Mouse (Mus musculus) liver, embryonic 13.5 days (tissue): ENCODE results near the gene Ndufa11. TPM values are rescaled to one million over a fixed set of nuclear protein-coding genes. Genes with fewer than 3 reads are reported as not detected.
A peak's percentile ranks its signal among the peaks of the same experiment; 100 is the strongest.

Source experiments
- ATAC-seq: fragments of 200-750 bp; cut with Nextera tagmentation; 2 replicates; pipeline ENCODE4 v1.8.0; 2017; ENCODE audit warnings: low read depth, mild to moderate bottlenecking, moderate number of reproducible peaks, moderate library complexity
- DNase-seq: peaks from one replicate; pipeline ENCODE4 v3.0.0; 2022
- H3K27ac ChIP-seq: fragments of 300-500 bp; sonication (generic); 2 replicates; pipeline ENCODE4 v1.5.1; 2015; ENCODE audit warnings: moderate library complexity, mild to moderate bottlenecking, inconsistent platforms
- H3K27me3 ChIP-seq: fragments of 300-500 bp; sonication (generic); 2 replicates; pipeline ENCODE4 v1.6.1; 2015; ENCODE audit warnings: mild to moderate bottlenecking, inconsistent platforms
- H3K36me3 ChIP-seq: fragments of 300-500 bp; sonication (generic); 2 replicates; pipeline ENCODE4 v1.6.1; 2015; ENCODE audit warnings: mild to moderate bottlenecking, inconsistent platforms
- H3K4me1 ChIP-seq: fragments of 300-500 bp; sonication (generic); replicated peaks from 2 replicates; pipeline ENCODE4 v1.6.1; 2015; ENCODE audit warnings: inconsistent platforms
- H3K4me2 ChIP-seq: fragments of 300-500 bp; sonication (generic); 2 replicates; pipeline ENCODE4 v1.6.1; 2015; ENCODE audit warnings: inconsistent platforms, mild to moderate bottlenecking, moderate library complexity
- H3K4me3 ChIP-seq: fragments of 300-500 bp; sonication (generic); replicated peaks from 2 replicates; pipeline ENCODE4 v1.5.1; 2015; ENCODE audit warnings: mild to moderate bottlenecking, inconsistent platforms
- H3K9ac ChIP-seq: fragments of 300-500 bp; sonication (generic); 2 replicates; pipeline ENCODE4 v1.6.1; 2015; ENCODE audit warnings: mild to moderate bottlenecking, inconsistent platforms
- H3K9me3 ChIP-seq: fragments of 300-500 bp; sonication (generic); replicated peaks from 2 replicates; pipeline ENCODE4 v1.6.1; 2016; ENCODE audit warnings: inconsistent platforms
- WGBS: fragments of 180-500 bp; shearing (Covaris S2); methylation state at CpG from one replicate; pipeline ENCODE4 v1.1.7; 2015; ENCODE audit not compliant: insufficient replicate concordance; 5-methylcytosine and 5-hydroxymethylcytosine counted together
- polyA plus RNA-seq: library from polyadenylated mRNA; unstranded; fragments of >200 nt; fragmentation: Nextera tagmentation; extraction: Ambion mirVana; gene quantifications from 2 replicates; pipeline ENCODE4 v1.2.1, GENCODE M21; 2015

Gene Ndufa11
- polyA plus RNA-seq, 1 experiment from 2014 or later: 268 TPM

- DNase-seq (peak; percentile 95), ATAC-seq (peak; percentile 70)
- peaks cover 8% of the 10 kb centered on the region for H3K36me3 ChIP-seq
- peak overlapping the region; percentile 78 for H3K9ac ChIP-seq
- under 1% methylated on average over 27 of the region's 28 CpGs for WGBS
- peaks cover 11% of the 10 kb centered on the region for H3K27me3 ChIP-seq
- no peaks in the 10 kb centered on the region for H3K9me3 ChIP-seq
- peak overlapping the region; percentile 62 for H3K4me3 ChIP-seq
- H3K4me2 ChIP-seq: peak overlapping the region; percentile 85
- H3K27ac ChIP-seq: peak overlapping the region; percentile 96
- peaks cover 77% of the 10 kb centered on the region for H3K4me1 ChIP-seq
Measured at GRCm38 (mm10) chr17:56761991-56762410, 44.4 kb downstream of the Ndufa11 start.

DNA sequence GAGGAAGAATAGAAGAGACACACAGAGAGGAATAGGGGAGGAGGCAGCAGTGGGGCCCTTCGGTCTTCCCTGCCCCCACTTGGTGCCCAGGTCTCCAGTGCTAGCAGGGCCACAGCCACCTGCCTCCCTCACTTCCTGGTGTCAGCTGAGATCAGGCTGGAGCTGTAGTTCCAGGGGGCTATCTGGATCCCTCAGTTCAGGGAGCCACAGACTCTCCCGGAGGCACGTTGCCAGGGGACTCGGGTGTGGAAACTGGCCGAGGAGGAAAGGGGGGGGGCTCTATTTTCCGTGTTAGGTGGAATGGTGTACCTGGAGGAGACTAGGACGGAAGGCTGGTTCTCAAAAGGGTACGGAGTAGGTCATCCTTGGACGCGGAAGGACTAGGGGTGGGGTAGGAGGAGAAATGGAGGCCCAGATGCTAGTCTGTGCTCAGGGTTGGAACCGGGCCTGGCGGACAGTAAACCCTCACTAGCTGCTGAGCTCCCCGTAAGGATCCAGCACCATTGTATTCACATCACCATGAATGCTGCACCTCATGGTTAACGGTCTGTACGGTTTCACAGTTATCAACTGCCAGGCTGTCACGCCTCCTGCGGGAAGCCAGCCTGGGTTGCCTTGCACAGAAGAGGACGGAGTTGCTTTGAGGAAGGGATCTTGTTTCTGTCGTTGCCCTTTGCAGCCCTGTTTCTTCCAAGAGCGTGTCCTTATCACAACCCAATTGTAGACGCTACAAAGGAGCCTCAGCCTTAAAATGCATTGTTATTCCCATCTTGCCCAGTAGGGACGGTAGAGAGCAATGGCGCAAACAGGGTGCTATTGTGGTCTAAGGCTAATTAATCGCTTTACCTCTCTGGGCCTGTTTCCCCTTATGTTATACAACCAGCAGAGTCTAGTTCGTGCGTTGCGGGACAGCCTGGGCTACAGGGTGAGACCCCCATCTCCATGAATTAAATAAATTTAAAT, 45.5 kb downstream of the Ndufa11 start:
- Histone ChIP-seq H3K36me3 (peaks cover 18% of the 10 kb centered on the region), H3K4me3 (peak overlapping the region; percentile 62), H3K27me3 (peaks cover 8% of the 10 kb centered on the region), H3K9ac (peak overlapping the region; percentile 78), H3K4me1 (peaks cover 66% of the 10 kb centered on the region), H3K4me2 (peak overlapping the region; percentile 85), H3K9me3 (no peaks in the 10 kb centered on the region), H3K27ac (peak overlapping the region; percentile 96)
- ATAC-seq (peak; percentile 8; the same call in 1 of the 2 replicates), DNase-seq (peak; percentile 81)
- WGBS: 19% methylated on average over 27 of the region's 27 CpGs

GRCm38 (mm10) chr17:56763741-56764250, 46.2 kb downstream of the Ndufa11 start:
- H3K9me3 ChIP-seq: no peaks in the 10 kb centered on the region
- peak overlapping the region; percentile 96 for H3K27ac ChIP-seq
- ATAC-seq (no peak), DNase-seq (no peak)
- WGBS: 53% methylated on average over 8 of the region's 8 CpGs
- H3K9ac ChIP-seq: peak overlapping the region; percentile 87
- peak overlapping the region; percentile 85 for H3K4me2 ChIP-seq
- peaks cover 26% of the 10 kb centered on the region for H3K36me3 ChIP-seq
- peak overlapping the region; percentile 78 for H3K4me3 ChIP-seq
- peaks cover 59% of the 10 kb centered on the region for H3K4me1 ChIP-seq
- H3K27me3 ChIP-seq: peaks cover 8% of the 10 kb centered on the region

DNA sequence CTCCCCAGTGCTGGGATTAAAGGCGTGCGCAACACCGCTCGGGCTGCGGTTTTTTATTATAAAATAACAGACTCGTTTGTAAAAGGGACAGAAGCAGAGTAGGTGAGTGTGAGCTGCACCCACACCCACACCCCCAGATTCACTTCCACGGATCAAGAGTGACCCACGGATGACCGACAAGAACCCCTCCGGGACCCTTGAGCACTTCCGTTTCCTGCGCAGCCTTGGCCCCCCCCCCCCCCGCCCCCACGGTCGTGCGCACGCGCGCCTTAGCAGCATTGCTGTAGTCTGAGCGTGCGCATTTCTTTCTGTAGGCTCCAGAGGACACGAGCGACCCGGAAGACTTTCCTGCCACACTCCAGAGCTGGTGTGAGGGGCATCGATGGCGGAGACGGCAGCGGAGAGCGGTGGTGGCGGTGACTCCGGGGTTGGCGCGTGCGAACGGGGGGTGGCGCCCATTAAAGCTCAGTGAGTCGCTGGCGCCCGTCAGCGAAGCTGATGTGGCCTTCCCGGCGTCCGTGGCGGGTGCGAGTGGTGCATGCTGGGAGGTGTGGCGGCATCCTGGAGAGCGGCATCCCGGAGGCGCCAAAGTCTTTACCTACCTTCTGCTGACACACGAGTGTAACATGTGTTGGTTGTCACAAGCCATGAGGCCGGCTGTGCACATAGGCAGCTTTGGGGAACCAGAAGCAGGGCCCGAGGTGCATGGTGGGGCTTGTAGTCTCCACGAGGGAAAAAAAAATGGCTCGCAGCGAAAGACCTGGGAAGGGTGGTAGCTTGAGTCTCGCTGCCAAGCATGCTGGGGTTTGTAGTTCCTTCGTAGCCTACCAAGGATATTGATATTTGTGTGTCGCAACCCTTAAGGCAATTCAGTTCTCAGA, 47.1 kb downstream of the Ndufa11 start, which contains the start of gene Dus3l:
Gene Dus3l, plus strand, starts transcription at position 284 of the 881 bp plus-strand sequence.
- H3K4me2 ChIP-seq: peak within 1 kb of the TSS; percentile 85
- peaks cover 35% of the 10 kb centered on the region for H3K36me3 ChIP-seq
- DNase-seq: peak; percentile 85
- peak within 1 kb of the TSS; percentile 78 for H3K4me3 ChIP-seq
- WGBS: under 1% methylated on average over 55 of the region's 58 CpGs
- H3K9me3 ChIP-seq: no peaks in the 10 kb centered on the region
- H3K27ac ChIP-seq: peak within 1 kb of the TSS; percentile 96
- peaks cover 51% of the 10 kb centered on the region for H3K4me1 ChIP-seq
- peak; percentile 67 for ATAC-seq
- H3K27me3 ChIP-seq: peaks cover 5% of the 10 kb centered on the region; the same call in 1 of the 2 replicates
- H3K9ac ChIP-seq: peak within 1 kb of the TSS; percentile 87

GRCm38 (mm10) chr17:56765431-56765830, 47.9 kb downstream of the Ndufa11 start:
- WGBS: 41% methylated on average over 12 of the region's 12 CpGs
- H3K27me3 ChIP-seq: peaks cover under 1% of the 10 kb centered on the region; the same call in 1 of the 2 replicates
- peaks cover 44% of the 10 kb centered on the region for H3K4me1 ChIP-seq
- H3K27ac ChIP-seq: peak overlapping the region; percentile 96
- peaks cover 42% of the 10 kb centered on the region for H3K36me3 ChIP-seq
- peak overlapping the region; percentile 87 for H3K9ac ChIP-seq
- peak overlapping the region; percentile 78 for H3K4me3 ChIP-seq
- H3K4me2 ChIP-seq: peak overlapping the region; percentile 85
- H3K9me3 ChIP-seq: no peaks in the 10 kb centered on the region
- no peak for DNase-seq
- ATAC-seq: no peak

- Histone ChIP-seq H3K36me3 (peaks cover 54% of the 10 kb centered on the region), H3K4me3 (no peak overlapping the region), H3K4me1 (peaks cover 31% of the 10 kb centered on the region), H3K9me3 (no peaks in the 10 kb centered on the region), H3K4me2 (no peak overlapping the region), H3K27me3 (no peaks in the 10 kb centered on the region), H3K9ac (no peak overlapping the region), H3K27ac (no peak overlapping the region)
- DNase-seq (no peak), ATAC-seq (no peak)
- 92% methylated on average over 27 of the region's 27 CpGs for WGBS
Measured at GRCm38 (mm10) chr17:56766631-56767405, 49.3 kb downstream of the Ndufa11 start.

DNA sequence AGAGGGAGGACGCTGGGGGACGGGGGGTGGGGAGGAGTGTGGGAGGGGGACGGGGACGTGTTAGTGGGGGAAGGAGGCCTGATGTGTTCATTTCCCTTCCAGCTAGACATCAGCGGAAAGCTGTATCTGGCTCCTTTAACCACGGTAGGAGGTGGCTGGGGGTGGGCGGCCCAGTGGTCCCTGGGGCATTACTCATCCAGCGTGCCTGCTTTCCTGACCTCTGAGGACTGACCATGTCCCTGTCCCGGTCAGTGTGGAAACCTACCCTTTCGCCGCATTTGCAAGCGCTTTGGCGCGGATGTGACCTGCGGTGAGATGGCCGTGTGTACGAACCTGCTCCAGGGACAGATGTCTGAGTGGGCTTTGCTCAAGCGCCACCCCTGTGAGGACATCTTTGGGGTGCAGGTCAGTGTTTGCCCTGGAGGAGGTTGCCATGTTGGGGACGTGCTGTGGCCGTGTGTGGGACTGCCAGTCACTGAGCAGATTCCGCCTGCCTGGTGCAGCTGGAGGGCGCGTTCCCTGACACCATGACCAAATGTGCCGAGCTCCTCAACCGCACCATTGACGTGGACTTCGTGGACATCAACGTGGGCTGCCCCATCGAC, 50.1 kb downstream of the Ndufa11 start:
- H3K36me3 ChIP-seq: peaks cover 54% of the 10 kb centered on the region
- no peak overlapping the region for H3K9ac ChIP-seq
- H3K4me3 ChIP-seq: no peak overlapping the region
- ATAC-seq: no peak
- H3K4me1 ChIP-seq: peaks cover 25% of the 10 kb centered on the region
- H3K27ac ChIP-seq: no peak overlapping the region
- H3K4me2 ChIP-seq: no peak overlapping the region
- no peaks in the 10 kb centered on the region for H3K27me3 ChIP-seq
- DNase-seq: no peak
- 90% methylated on average over 29 of the region's 29 CpGs for WGBS
- no peaks in the 10 kb centered on the region for H3K9me3 ChIP-seq

GRCm38 (mm10) chr17:56768941-56769340, 51.4 kb downstream of the Ndufa11 start:
- Histone ChIP-seq H3K27ac (no peak overlapping the region), H3K9me3 (no peaks in the 10 kb centered on the region), H3K4me1 (peaks cover 25% of the 10 kb centered on the region), H3K4me2 (no peak overlapping the region), H3K9ac (no peak overlapping the region), H3K4me3 (no peak overlapping the region), H3K36me3 (peaks cover 54% of the 10 kb centered on the region), H3K27me3 (no peaks in the 10 kb centered on the region)
- no peak for DNase-seq
- no peak for ATAC-seq
- WGBS: 88% methylated on average over 11 of the region's 11 CpGs

- DNase-seq (no peak), ATAC-seq (no peak)
- H3K27ac ChIP-seq: no peak within 1 kb of the TSS
- H3K9ac ChIP-seq: no peak within 1 kb of the TSS
- peaks cover 21% of the 10 kb centered on the region for H3K4me1 ChIP-seq
- H3K4me3 ChIP-seq: no peak within 1 kb of the TSS
- no peaks in the 10 kb centered on the region for H3K27me3 ChIP-seq
- no peak within 1 kb of the TSS for H3K4me2 ChIP-seq
- WGBS: 86% methylated on average over 5 of the region's 5 CpGs
- no peaks in the 10 kb centered on the region for H3K9me3 ChIP-seq
- H3K36me3 ChIP-seq: peaks cover 54% of the 10 kb centered on the region
Measured at GRCm38 (mm10) chr17:56769950-56770349, 52.4 kb downstream of the Ndufa11 start, which contains the start of gene Prr22. Gene Prr22, plus strand, starts transcription at chr17:56770250.
